Mouse (Mus musculus) left cerebral cortex, adult 11 months (tissue): ENCODE measurements around the gene Ptges.
"Not testable (repeated sequence)": the region's sequence is repeated elsewhere in the genome, so short reads cannot be mapped to it uniquely, and the experiment has no call there.

Source experiments
- DNase-seq: peaks from one replicate; pipeline ENCODE4 v3.0.0; 2022; ENCODE audit warnings: low spot score

Ptges gene

DNA sequence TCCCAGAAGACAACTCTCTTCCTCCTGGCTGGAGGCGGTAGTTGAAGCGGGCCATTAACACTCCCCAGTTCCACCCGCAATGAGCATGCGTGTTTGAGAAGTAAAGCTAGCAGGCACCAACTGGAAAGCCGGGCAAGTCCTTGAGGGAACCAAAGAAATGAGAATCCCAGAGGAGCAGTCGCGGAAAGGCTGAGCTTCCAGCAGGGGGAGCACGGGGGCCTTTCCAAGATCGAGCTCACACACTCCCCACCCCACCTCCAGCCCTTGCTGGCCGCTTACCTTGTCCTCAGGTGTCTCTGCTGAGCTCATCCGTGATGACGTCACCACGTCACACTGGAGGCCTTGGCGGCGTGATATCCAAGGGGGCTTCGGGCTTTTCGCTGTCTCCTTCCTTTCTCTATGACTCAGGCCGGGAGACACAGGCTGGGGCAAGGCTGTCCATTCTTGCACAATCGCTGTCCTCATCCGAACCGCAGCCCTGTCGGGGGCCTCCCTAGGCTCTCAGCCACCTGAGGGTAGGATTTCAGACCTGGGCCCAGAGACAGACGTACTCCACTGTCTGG, at the start of gene Ptges:
Gene Ptges, minus strand, starts transcription at position 381 of the 563 bp plus-strand sequence.
- no peak for DNase-seq

DNA sequence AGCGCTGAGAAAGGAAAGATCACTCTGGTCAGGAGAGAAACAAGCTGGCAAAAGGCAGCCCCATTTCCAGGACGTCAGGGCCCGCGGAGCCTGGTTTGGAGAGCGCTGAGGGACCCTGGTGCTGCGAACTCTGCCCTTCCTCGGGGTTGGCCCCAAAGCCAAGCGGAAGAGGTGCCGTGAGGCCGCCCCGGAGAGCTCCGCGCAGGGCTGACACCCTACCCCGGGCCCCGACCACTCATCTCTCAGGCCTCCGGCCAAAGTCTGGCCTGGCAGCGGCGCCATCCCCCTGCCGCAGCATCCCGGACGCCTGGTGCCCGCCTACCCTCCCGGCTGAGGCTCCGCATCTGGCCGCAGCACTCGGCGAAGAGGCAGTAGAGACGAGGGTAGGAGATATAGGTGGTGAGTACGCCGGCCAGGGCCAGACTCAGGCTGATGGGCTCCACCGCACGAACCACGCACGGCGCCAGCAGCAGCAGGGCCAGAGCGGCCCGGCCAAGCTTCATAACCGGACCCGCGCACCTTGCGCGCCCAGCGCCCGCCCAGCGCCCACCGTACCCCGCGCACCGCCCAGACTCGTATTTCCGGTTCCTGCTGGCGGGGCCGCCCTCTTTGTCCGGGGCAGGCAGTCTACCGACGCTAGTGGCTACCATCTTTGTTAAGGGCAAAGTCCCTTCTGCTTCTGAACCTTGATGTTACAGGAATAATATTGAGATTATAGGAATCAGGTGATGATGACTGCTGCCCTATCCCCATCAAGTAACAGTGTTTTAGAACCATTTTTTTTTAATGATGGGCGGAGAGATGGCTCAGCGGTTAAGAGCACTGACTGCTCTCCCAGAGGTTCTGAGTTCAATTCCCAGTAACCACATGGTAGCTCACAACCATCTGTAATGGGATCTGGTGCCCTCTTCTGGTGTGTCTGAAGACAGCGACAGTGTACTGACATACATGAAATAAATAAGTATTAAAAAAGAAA, 38.0 kb upstream of the Ptges start, which contains the start of gene Tor1a:
Gene Tor1a, minus strand, starts transcription at position 582 of the 976 bp plus-strand sequence.
- peak; percentile 85 for DNase-seq

DNA sequence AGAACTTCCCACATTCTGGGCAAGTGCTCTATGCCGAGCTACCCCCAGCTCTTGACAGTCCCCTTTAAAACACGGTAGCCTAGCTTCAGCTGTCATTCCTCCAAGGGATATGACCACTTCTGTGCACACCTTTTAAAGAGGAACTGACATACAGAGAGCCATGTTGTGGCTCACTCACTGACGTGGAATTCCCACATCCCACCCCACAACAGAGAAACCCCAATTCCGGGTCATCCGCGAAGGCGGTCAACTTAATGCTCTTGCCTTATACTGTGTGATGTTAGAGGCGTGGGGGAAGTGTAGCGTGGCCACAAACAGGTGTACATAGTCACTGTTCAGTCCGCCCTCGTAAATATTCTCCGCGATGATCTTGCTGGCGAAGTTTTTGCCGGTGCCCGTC, 37.2 kb upstream of the Ptges start:
- DNase-seq: no peak

- no peak for DNase-seq
Measured at GRCm38 (mm10) chr2:30965627-30966026, 36.0 kb upstream of the Ptges start.

GRCm38 (mm10) chr2:30962570-30963254, 33.0 kb upstream of the Ptges start:
- DNase-seq: no peak

DNA sequence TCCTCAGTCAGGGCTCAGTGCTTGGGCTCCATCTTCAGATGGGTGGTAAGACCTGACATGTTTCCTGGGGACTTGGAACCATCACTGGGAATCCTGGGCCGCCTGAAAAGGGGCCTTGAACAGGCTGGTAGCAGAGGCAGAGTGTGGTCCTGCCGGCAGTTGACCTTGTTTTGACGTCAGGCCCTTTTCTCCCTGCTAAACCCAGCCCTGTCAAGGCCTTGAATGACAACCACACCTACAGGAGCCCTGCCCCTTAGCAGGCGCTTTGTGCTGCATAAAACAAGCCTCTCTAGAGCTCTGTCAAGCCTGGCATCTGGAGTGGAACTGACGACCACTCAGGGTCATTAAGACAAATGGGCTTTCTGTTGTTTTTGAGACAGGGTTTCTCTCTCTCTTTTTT, 30.2 kb upstream of the Ptges start:
- DNase-seq: no peak

- no peak for DNase-seq
Measured at GRCm38 (mm10) chr2:30958726-30959125, 29.1 kb upstream of the Ptges start.

DNA sequence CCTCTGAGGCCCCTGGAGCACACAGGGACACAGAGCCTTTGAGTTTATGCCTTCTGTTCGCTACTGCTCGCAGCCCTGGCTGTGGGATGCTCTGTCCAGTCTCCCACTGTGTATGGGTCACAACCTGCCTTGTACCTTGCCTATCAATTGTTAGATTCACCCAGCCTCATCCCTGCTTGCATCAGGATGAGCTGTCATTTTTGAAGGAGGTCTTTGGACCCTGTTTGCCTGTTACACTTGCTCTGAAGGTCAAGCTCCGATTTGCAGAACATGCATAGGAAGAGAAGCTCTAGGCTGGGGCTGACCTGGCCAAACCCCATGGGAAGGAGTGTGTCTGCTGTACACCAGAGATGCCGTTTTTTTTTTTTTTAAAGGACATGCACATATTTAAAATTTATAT, 27.8 kb upstream of the Ptges start:
- DNase-seq: no peak

DNA sequence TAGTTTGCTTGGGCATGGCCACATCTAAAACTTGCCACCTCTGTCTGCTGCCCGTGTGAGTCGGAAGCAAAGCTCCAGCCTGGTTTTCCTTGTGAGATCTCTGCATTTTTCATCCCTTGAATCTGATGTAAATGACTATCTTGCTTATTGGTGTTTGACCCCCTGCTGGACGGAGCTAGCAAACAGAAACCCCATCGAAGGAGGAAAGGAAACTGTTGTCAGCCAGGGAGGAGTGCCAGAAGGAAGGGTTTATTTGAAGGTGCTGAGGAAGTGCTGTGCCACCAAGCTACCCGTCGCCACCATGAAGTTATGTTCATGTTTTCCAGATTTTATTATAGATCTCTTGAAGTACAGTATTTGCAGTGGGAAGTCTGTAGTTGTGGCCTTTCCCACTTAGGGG, 25.1 kb upstream of the Ptges start:
- DNase-seq: no peak

- DNase-seq: peak; percentile 75
Measured at GRCm38 (mm10) chr2:30952824-30953490, 23.3 kb upstream of the Ptges start, which contains the start of gene Tor1b. Gene Tor1b, plus strand, starts transcription at chr2:30952959.

GRCm38 (mm10) chr2:30952457-30952823, 22.8 kb upstream of the Ptges start:
- no peak for DNase-seq

DNA sequence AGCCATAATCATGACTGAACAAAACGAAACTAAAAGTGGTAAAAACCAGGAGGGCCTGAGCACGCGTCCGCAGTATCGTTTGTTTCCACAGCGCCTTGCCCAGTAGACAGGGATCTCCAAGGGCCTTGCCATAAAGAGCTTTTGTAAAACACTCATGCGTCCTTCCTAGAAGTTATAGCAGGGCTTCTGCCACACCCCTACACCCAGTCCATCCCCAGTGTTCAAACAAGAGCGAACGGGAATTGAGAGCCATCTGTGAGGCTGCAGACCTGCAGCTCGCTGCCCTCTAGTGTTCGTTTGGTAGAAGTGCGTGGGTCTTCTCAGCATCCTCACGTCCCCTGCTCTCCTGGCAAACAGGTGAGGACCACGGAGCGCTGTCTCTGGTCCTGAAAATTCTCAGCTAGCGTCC, 12.9 kb upstream of the Ptges start:
- DNase-seq: no peak

DNA sequence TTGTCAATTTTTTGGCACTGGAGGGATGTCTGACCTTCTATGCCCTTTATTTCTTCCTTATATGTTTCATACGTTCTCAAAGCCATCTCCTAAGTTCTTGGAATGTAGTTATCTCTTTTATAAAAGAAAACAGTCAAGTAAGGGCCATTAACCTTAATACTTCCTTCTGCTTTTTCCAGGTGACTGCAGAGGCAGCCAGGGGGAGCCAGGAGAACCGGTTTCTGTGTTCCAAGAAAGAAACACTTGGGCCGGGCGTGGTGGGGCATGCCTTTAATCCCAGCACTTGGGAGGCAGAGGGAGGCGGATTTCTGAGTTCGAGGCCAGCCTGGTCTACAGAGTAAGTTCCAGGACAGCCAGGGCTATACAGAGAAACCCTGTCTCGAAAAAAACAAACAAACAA, 12.5 kb upstream of the Ptges start:
- DNase-seq: not testable (repeated sequence)

DNA sequence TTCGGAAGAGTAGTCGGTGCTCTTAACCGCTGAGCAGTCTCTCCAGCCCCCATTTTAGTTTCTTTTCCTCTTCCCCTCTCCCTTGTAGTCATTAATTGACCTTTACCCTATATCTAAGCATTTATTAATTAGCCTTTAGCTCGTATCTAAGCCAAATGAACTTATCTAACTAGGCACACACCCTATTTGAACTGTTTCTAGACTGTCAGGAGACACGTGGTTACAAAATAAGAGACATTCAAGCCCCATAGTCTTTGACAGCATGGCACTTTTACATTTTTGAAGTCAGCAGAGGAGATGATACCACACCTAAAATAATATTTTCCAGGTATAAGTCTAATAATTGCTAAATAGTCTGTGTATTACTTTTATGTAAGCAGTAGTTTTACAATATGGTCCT, 11.9 kb upstream of the Ptges start:
- DNase-seq: no peak

DNA sequence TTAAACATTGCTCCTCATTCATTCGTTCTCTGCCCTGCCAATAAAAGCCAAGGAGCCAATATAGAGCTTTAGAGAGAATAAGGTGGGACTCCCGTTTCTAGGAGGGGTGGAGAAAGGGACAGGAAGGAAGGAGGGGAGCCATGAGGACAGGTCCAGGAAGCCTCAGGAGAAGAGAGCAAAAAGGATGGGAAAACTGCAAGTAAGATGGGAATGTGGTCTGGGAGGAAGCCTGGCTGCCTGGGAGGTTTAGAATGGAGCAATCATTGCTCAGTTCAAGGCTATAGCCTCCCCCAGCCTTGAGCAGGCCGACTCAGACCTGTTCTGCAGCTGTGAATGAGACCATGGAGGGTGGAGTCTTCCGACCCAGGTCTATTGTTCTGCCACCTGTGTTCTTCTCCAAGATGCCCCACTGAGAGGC, 8.9 kb upstream of the Ptges start:
- DNase-seq: no peak

- DNase-seq: no peak
Measured at GRCm38 (mm10) chr2:30937731-30938130, 8.1 kb upstream of the Ptges start.

DNA sequence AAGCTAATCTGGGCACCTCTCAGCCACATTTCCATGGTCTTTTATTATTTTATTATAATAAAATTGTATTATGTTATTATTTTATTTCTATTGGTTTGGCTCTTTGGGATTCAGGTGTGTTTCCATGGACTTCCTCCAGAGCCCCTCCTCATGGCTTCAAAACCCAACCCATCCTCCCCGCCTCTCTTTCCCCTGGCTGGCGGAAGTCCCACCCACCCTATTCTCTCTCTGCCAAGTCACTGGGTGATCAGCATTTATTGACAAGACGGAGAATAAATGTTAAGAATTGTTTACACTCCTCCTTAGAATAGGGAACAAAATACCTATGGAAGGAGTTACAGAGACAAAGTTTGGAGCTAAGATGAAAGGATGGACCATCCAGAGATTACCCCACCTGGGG, 7.1 kb upstream of the Ptges start:
- no peak for DNase-seq

DNA sequence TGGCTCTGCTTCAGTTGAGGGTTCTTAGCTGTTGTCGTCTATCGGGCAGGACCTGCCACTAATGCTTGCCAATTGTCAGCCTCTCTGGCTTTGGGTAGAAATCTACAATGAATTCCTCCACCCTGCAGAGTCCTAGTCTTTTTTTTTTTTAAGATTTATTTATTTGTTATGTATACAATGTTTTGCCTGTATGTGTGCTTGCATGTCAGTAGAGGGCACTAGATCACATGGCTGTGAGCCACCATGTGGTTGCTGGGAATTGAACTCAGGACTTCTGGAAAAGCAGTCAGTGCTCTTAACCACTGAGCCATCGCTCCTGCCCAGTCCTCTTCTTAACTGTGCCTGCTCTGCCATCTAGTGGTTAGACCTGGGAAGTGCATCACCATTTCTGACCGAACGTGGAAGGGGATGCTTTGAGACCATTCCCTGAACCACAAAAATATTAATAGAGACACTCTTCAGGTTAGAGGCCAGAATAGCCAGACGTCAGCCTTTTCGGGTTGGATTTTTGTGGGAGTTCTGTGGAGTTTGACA, 4.3 kb upstream of the Ptges start:
- DNase-seq: no peak

DNA sequence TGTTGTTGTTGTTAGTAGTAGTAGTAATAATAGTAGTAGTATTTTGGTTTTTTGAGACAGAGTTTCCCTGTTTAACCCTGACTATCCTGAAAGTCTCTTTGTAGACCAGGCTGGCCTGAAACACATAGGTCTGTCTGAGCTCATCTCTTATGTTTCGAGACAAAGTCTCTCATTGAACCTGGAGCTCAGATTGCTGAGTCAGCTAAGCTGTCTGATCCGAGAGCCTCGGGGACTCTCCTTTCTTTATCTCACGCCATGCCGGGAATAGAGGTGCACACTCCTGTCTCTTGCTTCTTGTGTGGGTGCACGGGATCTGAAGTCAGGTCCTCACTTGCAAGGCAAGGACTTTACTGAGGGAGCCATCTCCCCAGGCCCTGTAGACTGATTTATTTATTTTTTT, 3.4 kb upstream of the Ptges start:
- no peak for DNase-seq

GRCm38 (mm10) chr2:30931922-30932321, 2.3 kb upstream of the Ptges start:
- DNase-seq: no peak

GRCm38 (mm10) chr2:30930846-30931245, 1.2 kb upstream of the Ptges start:
- DNase-seq: not testable (repeated sequence)

DNA sequence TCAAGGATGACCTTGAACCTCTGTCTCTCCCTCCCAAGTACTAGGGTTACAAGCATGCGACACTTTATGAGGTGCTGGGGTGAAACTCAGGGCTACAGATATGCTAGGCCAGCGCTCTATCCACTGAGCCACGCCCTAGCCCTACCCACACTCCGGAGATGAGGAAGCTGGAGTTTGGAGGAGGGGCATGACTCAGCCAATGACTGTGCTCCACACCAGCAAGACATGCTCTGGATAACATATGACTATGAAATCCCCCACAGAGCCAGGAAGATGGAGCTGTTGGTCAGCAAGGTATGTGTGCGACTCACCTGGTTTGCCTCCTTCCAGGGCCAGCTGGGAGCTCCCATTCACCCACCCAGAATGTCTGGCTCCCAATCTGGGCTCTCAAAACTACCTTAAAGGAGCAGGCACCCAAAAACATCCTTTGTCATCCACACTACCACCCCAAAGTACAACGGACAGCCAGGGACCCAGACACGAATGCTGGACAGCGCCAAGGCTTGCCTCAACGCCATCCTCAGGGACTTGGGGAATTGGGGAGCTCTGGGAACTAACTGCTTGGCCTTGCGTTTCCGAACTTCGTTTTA, 675 bp downstream of the Ptges start:
- DNase-seq: no peak
